Mouse (Mus musculus) ES-CJ7 (cell line): ENCODE data around the gene Rbks.

ENCODE experiments used
- DNase-seq: peaks from one replicate; pipeline ENCODE4 v3.0.0; 2011; ENCODE audit warnings: low read depth, low spot score

Gene Rbks

DNA sequence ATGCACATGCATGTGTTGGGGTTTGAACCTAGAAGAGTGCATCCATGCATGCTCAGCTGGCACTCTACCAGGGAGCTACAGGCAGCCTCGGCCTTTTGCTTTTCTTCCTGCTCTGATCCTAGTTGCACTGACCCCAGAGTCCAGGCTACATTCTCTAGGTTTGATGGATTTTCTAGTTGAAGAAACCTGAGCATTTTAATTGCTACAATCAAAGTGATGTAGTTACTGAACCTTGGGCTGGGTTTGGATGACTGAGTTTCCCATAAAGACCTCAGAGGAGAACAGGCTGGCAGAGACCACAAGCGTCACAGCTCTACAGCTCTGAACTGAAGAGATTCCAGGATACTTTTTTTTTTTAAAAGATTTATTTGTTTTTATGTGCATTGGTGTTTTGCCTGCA is 114.2 kb downstream of the Rbks start:
- DNase-seq = no peak

DNA sequence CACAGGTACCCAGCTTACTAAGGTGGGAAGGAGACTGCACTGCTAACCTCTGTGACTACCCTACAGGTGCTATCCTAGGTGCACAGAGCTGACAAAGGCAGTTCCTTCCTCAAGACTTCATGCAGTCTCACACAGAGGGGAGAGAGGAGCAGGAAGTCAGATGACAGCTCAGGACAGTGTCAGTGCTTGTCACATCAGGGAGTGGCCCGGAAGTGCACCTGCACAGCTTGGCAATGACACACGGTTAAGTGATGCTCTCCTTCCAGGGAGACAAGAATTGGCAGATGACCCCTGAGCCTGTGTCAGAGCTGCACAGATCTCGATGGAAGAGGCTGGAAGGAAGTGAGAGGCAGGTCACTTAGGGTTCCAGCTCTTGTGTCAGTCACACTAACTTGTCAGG is 115.5 kb downstream of the Rbks start:
- DNase-seq = no peak

DNA sequence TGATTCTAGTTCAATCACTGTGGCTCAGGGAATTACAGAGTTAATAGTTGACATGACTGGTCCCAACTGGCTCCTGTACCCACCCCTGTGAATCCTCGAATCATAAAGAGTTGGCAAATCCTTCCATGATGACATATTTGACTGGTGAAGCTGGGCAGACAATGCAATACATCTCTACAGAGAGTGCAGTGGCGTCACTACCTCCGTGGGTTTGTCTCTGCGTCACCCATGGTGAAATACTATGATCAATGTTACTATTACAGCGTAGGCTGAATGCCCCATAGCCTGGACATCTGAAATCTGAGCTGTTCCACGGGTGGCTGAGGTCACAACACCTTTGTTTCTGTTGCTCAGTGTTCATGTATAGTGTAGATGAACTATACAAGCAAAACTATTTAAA is 116.2 kb downstream of the Rbks start:
- no peak for DNase-seq

DNA sequence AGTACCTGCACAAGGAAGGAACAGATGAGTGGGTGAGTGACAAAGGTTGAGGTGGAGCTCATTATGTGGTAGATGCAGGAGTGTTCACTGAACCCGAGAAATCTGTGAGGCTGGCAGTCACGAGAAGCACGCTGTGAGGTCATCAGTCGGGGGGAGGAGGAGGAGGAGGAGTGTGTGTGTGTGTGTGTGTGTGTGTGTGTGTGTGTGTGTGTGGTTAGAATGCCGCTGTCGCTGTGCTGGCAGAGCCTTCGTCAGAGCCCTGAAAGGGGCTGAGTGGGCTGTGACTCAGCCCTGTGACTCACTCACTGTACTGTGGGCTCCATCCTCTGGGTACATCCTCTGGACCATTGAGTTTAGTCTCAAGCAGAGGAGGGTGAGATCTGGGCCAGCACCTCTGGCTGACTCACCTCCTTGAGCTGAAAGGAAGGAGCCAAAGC is 120.9 kb downstream of the Rbks start:
- DNase-seq = no peak
